Mouse (Mus musculus): ENCODE data around the gene Ndufb5. TPM values are rescaled to one million over a fixed set of nuclear protein-coding genes. Genes with fewer than 3 reads are reported as not detected.
A peak's percentile ranks its signal among the peaks of the same experiment; 100 is the strongest.
"Not testable (repeated sequence)": the region's sequence is repeated elsewhere in the genome, so short reads cannot be mapped to it uniquely, and the experiment has no call there.

Ndufb5 gene
- polyA plus RNA-seq, 1 experiment from 2014 or later = 650 TPM

- 81% methylated on average over 10 of the region's 10 CpGs for WGBS
- H3K27ac ChIP-seq; H3K9me3 ChIP-seq (replicated peaks); H3K4me1 ChIP-seq (replicated peaks); H3K9ac ChIP-seq; ATAC-seq (replicated peaks; ENCODE audit: insufficient number of reproducible peaks, insufficient read depth, low FRiP score, low read depth); H3K4me2 ChIP-seq; H3K36me3 ChIP-seq; H3K27me3 ChIP-seq; H3K4me3 ChIP-seq: not testable (repeated sequence)
These were observed 32.2 kb upstream of the Ndufb5 start for GRCm38 (mm10) chr3:32704632-32705031.

GRCm38 (mm10) chr3:32705647-32706348 lies 31.0 kb upstream of the Ndufb5 start, which contains the start of gene Actl6a:
TSS of gene Actl6a (plus strand) at chr3:32706298.
- H3K4me2 ChIP-seq; H3K27ac ChIP-seq; ATAC-seq (replicated peaks; ENCODE audit: insufficient number of reproducible peaks, insufficient read depth, low FRiP score, low read depth); H3K27me3 ChIP-seq; H3K9me3 ChIP-seq (replicated peaks); H3K36me3 ChIP-seq; H3K4me3 ChIP-seq; H3K9ac ChIP-seq: not testable (repeated sequence)
- H3K4me1 ChIP-seq (replicated peaks) = peaks cover 11% of the 10 kb centered on the region
- WGBS = 73% methylated on average over 9 of the region's 9 CpGs

DNA sequence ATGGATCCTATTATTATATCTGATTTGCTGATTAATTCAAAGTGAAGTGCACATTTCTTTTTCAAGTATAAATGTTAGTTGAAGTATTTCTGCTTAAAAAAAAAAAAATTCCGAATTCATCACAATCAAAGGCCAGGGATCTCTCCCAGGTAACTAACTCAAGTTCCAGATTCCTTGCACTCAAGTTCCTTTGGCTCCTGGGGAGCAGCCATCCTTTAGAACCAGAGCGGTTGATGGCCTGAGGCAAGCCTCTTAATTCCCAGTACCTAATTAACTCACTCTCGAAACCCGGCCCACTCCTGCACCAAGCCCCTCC lies 28.8 kb upstream of the Ndufb5 start:
- peak overlapping the region; percentile 56; the same call in 1 of the 2 replicates for H3K27ac ChIP-seq
- no peak overlapping the region for H3K9ac ChIP-seq
- H3K27me3 ChIP-seq = no peaks in the 10 kb centered on the region
- peaks cover 11% of the 10 kb centered on the region for H3K4me1 ChIP-seq (replicated peaks)
- peak overlapping the region; percentile 69 for H3K4me2 ChIP-seq
- peaks cover 13% of the 10 kb centered on the region; the same call in 1 of the 2 replicates for H3K36me3 ChIP-seq
- peak overlapping the region; percentile 86 for H3K4me3 ChIP-seq
- WGBS = 3% methylated on average over 4 of the region's 4 CpGs
- ATAC-seq (replicated peaks; ENCODE audit: insufficient number of reproducible peaks, insufficient read depth, low FRiP score, low read depth) = no peak
- no peaks in the 10 kb centered on the region for H3K9me3 ChIP-seq (replicated peaks)

GRCm38 (mm10) chr3:32708368-32709231 lies 28.2 kb upstream of the Ndufb5 start:
- WGBS = under 1% methylated on average over 90 of the region's 90 CpGs
- ATAC-seq (replicated peaks; ENCODE audit: insufficient number of reproducible peaks, insufficient read depth, low FRiP score, low read depth) = peak; percentile 100
- peaks cover 17% of the 10 kb centered on the region for H3K36me3 ChIP-seq

GRCm38 (mm10) chr3:32709388-32709787 lies 27.4 kb upstream of the Ndufb5 start:
- no peaks in the 10 kb centered on the region for H3K27me3 ChIP-seq
- WGBS = 8% methylated on average over 9 of the region's 9 CpGs
- H3K4me2 ChIP-seq = peak overlapping the region; percentile 69
- no peaks in the 10 kb centered on the region for H3K9me3 ChIP-seq (replicated peaks)
- peak overlapping the region; percentile 85 for H3K9ac ChIP-seq
- peak overlapping the region; percentile 87 for H3K27ac ChIP-seq
- H3K4me1 ChIP-seq (replicated peaks) = peaks cover 11% of the 10 kb centered on the region
- ATAC-seq (replicated peaks; ENCODE audit: insufficient number of reproducible peaks, insufficient read depth, low FRiP score, low read depth) = no peak
- H3K36me3 ChIP-seq = peaks cover 25% of the 10 kb centered on the region
- H3K4me3 ChIP-seq = peak overlapping the region; percentile 86

More at GRCm38 (mm10) chr3:32708368-32709231, 28.2 kb upstream of the Ndufb5 start:
- Histone ChIP-seq H3K27me3 (no peaks in the 10 kb centered on the region), H3K9me3 (replicated peaks) (no peaks in the 10 kb centered on the region), H3K4me2 (peak overlapping the region; percentile 69), H3K4me3 (peak overlapping the region; percentile 86), H3K4me1 (replicated peaks) (peaks cover 11% of the 10 kb centered on the region), H3K27ac (peak overlapping the region; percentile 87), H3K9ac (peak overlapping the region; percentile 85)

GRCm38 (mm10) chr3:32713711-32714110 lies 23.1 kb upstream of the Ndufb5 start:
- Histone ChIP-seq H3K27me3 (no peaks in the 10 kb centered on the region), H3K4me3 (no peak overlapping the region), H3K4me1 (replicated peaks) (peaks cover 11% of the 10 kb centered on the region), H3K4me2 (no peak overlapping the region), H3K9ac (no peak overlapping the region), H3K36me3 (peaks cover 65% of the 10 kb centered on the region), H3K9me3 (replicated peaks) (no peaks in the 10 kb centered on the region), H3K27ac (no peak overlapping the region)
- no peak for ATAC-seq (replicated peaks; ENCODE audit: insufficient number of reproducible peaks, insufficient read depth, low FRiP score, low read depth)
- 89% methylated on average over 3 of the region's 3 CpGs for WGBS

DNA sequence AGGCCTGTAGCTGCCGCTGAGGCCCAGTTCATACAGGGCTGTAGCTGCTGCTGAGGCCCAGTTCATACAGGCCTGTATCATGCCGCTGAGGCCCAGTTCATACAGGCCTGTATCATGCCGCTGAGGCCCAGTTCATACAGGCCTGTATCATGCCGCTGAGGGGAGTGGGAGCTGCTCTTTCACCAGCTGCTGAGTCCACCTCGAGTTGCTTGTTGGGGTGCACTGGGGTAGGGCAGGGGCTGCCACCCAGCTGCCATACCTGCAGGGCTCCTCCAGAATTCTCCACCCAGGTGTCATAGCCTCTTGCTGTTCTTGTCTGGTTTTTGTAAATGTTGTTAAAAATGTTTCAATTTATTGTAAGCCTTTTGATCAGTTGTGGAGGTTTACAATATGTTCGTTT lies 19.4 kb upstream of the Ndufb5 start:
- not testable (repeated sequence) for H3K9ac ChIP-seq; H3K4me3 ChIP-seq; H3K9me3 ChIP-seq (replicated peaks); H3K27ac ChIP-seq; H3K4me1 ChIP-seq (replicated peaks); ATAC-seq (replicated peaks; ENCODE audit: insufficient number of reproducible peaks, insufficient read depth, low FRiP score, low read depth); H3K27me3 ChIP-seq; H3K4me2 ChIP-seq
- WGBS = 91% methylated on average over 6 of the region's 6 CpGs
- peaks cover 84% of the 10 kb centered on the region for H3K36me3 ChIP-seq

DNA sequence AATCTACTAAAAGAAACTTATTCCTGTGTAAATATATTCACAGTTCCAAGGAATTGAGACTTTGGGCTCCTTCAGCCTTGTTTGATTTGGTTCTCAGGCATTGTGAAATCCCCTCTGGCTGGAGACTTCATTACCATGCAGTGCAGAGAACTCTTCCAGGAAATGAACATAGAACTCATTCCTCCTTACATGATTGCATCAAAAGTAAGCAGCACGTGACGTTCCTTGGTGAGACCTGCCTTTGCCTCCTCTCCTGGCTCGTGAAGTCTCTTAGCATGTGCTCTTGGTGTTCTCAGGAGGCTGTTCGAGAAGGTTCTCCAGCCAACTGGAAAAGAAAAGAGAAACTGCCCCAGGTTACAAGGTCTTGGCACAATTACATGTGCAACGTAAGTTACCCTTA lies 18.5 kb upstream of the Ndufb5 start:
- no peak overlapping the region for H3K4me3 ChIP-seq
- WGBS = 91% methylated on average over 5 of the region's 5 CpGs
- no peak for ATAC-seq (replicated peaks; ENCODE audit: insufficient number of reproducible peaks, insufficient read depth, low FRiP score, low read depth)
- no peaks in the 10 kb centered on the region for H3K9me3 ChIP-seq (replicated peaks)
- peaks cover 90% of the 10 kb centered on the region for H3K36me3 ChIP-seq
- no peaks in the 10 kb centered on the region for H3K4me1 ChIP-seq (replicated peaks)
- H3K27me3 ChIP-seq = no peaks in the 10 kb centered on the region
- no peak overlapping the region for H3K27ac ChIP-seq
- H3K9ac ChIP-seq = no peak overlapping the region
- H3K4me2 ChIP-seq = no peak overlapping the region

DNA sequence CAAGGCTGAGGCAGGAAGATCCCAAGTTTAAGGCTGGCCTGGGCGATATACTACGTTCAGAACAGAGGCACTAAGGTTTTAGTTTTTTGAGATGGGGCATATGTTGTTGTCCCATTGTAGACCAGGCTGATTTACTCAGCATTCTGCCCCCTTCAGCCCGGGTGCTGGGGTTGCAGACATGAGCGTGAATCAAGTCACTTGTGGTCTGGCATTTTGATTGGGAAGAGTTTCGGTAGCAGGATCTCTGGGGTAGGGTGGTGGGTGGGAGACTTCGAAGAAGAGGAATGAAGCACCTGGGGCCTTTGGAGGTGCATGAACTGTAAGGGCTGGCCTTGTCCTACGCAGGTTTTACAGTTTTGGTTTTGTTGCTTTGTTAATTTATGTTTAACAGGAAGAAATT lies 12.6 kb upstream of the Ndufb5 start:
- Histone ChIP-seq H3K9me3 (replicated peaks) (no peaks in the 10 kb centered on the region), H3K4me2 (no peak overlapping the region), H3K27ac (no peak overlapping the region), H3K36me3 (peaks cover 85% of the 10 kb centered on the region), H3K4me3 (no peak overlapping the region), H3K27me3 (no peaks in the 10 kb centered on the region), H3K9ac (no peak overlapping the region), H3K4me1 (replicated peaks) (no peaks in the 10 kb centered on the region)
- no peak for ATAC-seq (replicated peaks; ENCODE audit: insufficient number of reproducible peaks, insufficient read depth, low FRiP score, low read depth)
- 93% methylated on average over 7 of the region's 7 CpGs for WGBS

DNA sequence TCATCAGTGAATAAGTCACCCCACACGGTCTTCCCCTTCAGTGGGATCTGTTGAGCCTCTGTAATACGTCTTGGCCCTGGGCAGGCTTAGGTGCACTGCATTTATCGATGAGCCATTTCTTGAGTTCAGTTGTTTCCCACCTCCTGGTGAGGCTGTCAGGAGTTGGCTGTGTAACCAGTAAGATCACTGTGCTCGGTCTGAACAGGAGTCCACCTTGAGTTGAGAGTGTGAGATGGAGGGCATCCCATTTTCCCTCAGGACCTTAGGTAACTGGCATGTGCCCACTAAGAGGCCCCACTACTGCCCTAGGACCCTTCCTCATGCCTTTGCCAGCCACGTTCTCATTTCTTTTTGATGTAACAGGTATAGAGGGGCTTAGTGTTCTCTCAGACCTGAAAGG lies 10.8 kb upstream of the Ndufb5 start:
- H3K9ac ChIP-seq = no peak overlapping the region
- no peaks in the 10 kb centered on the region for H3K4me1 ChIP-seq (replicated peaks)
- no peaks in the 10 kb centered on the region for H3K27me3 ChIP-seq
- WGBS = 86% methylated on average over 5 of the region's 5 CpGs
- H3K4me2 ChIP-seq = no peak overlapping the region
- no peaks in the 10 kb centered on the region for H3K9me3 ChIP-seq (replicated peaks)
- peaks cover 85% of the 10 kb centered on the region for H3K36me3 ChIP-seq
- no peak overlapping the region for H3K27ac ChIP-seq
- no peak overlapping the region for H3K4me3 ChIP-seq
- ATAC-seq (replicated peaks; ENCODE audit: insufficient number of reproducible peaks, insufficient read depth, low FRiP score, low read depth) = no peak

- Histone ChIP-seq H3K36me3 (peaks cover 87% of the 10 kb centered on the region), H3K4me2 (no peak overlapping the region), H3K27me3 (no peaks in the 10 kb centered on the region), H3K4me3 (no peak overlapping the region), H3K9ac (no peak overlapping the region), H3K9me3 (replicated peaks) (no peaks in the 10 kb centered on the region), H3K27ac (no peak overlapping the region), H3K4me1 (replicated peaks) (no peaks in the 10 kb centered on the region)
- WGBS = 82% methylated on average over 4 of the region's 4 CpGs
- ATAC-seq (replicated peaks; ENCODE audit: insufficient number of reproducible peaks, insufficient read depth, low FRiP score, low read depth) = no peak
These were observed 8.9 kb upstream of the Ndufb5 start for GRCm38 (mm10) chr3:32727861-32728260.
